Mouse (Mus musculus) hindbrain, postnatal 0 days (tissue): ENCODE results near the gene Gm29609. TPM values are rescaled to one million over a fixed set of nuclear protein-coding genes. Genes with fewer than 3 reads are reported as not detected.

Experiments
- ATAC-seq: fragments of 200-750 bp; cut with Nextera tagmentation; 2 replicates; pipeline ENCODE4 v1.8.0; 2017; ENCODE audit warnings: mild to moderate bottlenecking, moderate TSS enrichment, moderate library complexity
- DNase-seq: peaks from one replicate; pipeline ENCODE4 v3.0.0-alpha.2; 2015; ENCODE audit warnings: low spot score
- H3K27ac ChIP-seq: fragments of 300-500 bp; sonication (generic); 2 replicates; pipeline ENCODE4 v1.5.1; 2014; ENCODE audit warnings: mild to moderate bottlenecking
- H3K27me3 ChIP-seq: fragments of 300-500 bp; sonication (generic); 2 replicates; pipeline ENCODE4 v1.6.1; 2014; ENCODE audit warnings: low read length, mixed read lengths; ENCODE audit not compliant: insufficient read depth
- H3K36me3 ChIP-seq: fragments of 300-500 bp; sonication (generic); 2 replicates; pipeline ENCODE4 v1.6.1; 2014; ENCODE audit warnings: low read length, mixed read lengths; ENCODE audit not compliant: insufficient read depth
- H3K4me1 ChIP-seq: fragments of 300-500 bp; sonication (generic); 2 replicates; pipeline ENCODE4 v1.6.1; 2014; ENCODE audit warnings: antibody characterized with exemption, low read length, mixed read lengths; ENCODE audit not compliant: insufficient read depth
- H3K4me2 ChIP-seq: fragments of 300-500 bp; sonication (generic); 2 replicates; pipeline ENCODE4 v1.6.1; 2014; ENCODE audit warnings: low read depth, mild to moderate bottlenecking, low read length, moderate library complexity, mixed read lengths
- H3K4me3 ChIP-seq: fragments of 300-500 bp; sonication (generic); 2 replicates; pipeline ENCODE4 v1.5.1; 2014; ENCODE audit warnings: low read length
- H3K9ac ChIP-seq: fragments of 300-500 bp; sonication (generic); replicated peaks from 2 replicates; pipeline ENCODE4 v1.6.1; 2014; ENCODE audit warnings: mild to moderate bottlenecking, low read length, moderate library complexity, mixed read lengths
- H3K9me3 ChIP-seq: fragments of 300-500 bp; sonication (generic); 2 replicates; pipeline ENCODE4 v1.6.1; 2016; ENCODE audit warnings: low read length, mixed read lengths
- CTCF ChIP-seq: IDR thresholded peaks from 2 replicates; pipeline ENCODE4 v1.5.1; 2016; ENCODE audit warnings: antibody characterized with exemption, control low read depth, low read depth
- WGBS: fragments of 180-500 bp; shearing (Covaris S2); extraction: QIAGEN DNeasy Blood & Tissue Kit; methylation state at CpG from one replicate; pipeline ENCODE4 v1.1.7; 2014; 5-methylcytosine and 5-hydroxymethylcytosine counted together
- polyA plus RNA-seq: library from polyadenylated mRNA; unstranded; fragments of >200 nt; fragmentation: Nextera tagmentation; extraction: Ambion mirVana; gene quantifications from 2 replicates; pipeline ENCODE4 v1.2.1, GENCODE M21; 2015
- total RNA-seq: library from RNA; depleted of rRNA; stranded (reverse); fragments of >200 nt; gene quantifications from 2 replicates; pipeline ENCODE4 v1.2.3, GENCODE M21; 2014

Gene Gm29609
- total and polyA plus RNA-seq, 2 experiments from 2014 or later: 1.8 to 1.9 TPM

GRCm38 (mm10) chr5:31192939-31193630 is 13.4 kb upstream of the Gm29609 start, which contains the start of the genes Snx17 and Eif2b4:
TSS of gene Snx17 (plus strand) at chr5:31193227.
TSS of gene Eif2b4 (minus strand) at chr5:31193430.
- peak; percentile 73 for TF ChIP-seq CTCF
- Histone ChIP-seq H3K4me2 (peak within 1 kb of the TSS; percentile 94), H3K9me3 (no peaks in the 10 kb centered on the region), H3K4me3 (peak within 1 kb of the TSS; percentile 70), H3K36me3 (peaks cover 66% of the 10 kb centered on the region), H3K27me3 (no peaks in the 10 kb centered on the region), H3K27ac (peak within 1 kb of the TSS; percentile 87), H3K4me1 (peaks cover 13% of the 10 kb centered on the region), H3K9ac (peak within 1 kb of the TSS; percentile 83)
- ATAC-seq (peak; percentile 97), DNase-seq (peak; percentile 99)
- under 1% methylated on average over 48 of the region's 48 CpGs for WGBS

DNA sequence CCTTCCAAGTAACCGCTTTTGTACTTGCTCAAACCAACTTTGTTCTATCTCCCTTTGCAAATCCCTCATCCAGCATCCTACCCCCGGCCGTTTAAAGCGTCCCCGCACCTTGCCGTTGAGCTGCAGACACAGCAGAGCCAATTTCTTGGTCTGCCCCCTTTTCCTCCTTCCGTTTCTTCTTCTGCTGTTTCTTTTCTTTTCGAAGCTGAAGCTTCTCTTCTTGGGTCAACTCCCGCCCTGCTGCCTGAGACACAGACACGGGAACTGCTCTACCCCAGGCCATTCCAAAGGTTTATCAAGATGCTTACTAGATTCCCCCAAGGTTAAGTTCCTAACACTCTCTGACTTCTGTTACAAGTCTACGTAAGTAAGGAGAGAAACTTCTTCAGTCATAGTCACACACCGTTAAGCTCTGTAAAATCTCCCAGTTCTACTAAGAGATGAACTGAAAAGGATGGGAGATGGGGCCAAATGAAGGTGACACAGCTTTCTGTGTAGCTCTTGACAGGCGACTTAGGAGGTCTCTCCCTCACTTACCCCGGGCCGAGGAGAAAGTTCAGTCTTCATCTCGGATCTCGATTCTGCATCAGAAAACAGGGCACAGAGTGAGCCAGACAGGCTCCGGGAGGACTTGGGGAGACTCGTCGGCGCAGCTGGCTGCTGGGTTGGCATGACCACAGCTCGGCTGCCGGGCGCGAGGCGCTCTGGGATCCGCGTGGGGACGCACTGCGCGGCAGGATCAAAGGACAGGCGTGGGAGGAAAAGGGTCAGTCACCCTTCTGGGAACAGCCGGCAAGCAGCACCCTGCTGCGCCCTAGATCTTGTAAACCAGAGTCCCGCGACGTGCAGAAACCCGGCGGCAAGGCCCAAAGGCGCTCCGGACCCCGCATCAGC is 12.6 kb upstream of the Gm29609 start:
- peak; percentile 74 for DNase-seq
- Histone ChIP-seq H3K27me3 (no peaks in the 10 kb centered on the region), H3K9me3 (no peaks in the 10 kb centered on the region), H3K4me3 (peak overlapping the region; percentile 70), H3K4me2 (peak overlapping the region; percentile 94), H3K4me1 (peaks cover 13% of the 10 kb centered on the region), H3K27ac (peak overlapping the region; percentile 87), H3K36me3 (peaks cover 66% of the 10 kb centered on the region), H3K9ac (peak overlapping the region; percentile 83)
- ATAC-seq: no peak; the same call in 1 of the 2 replicates
- 15% methylated on average over 41 of the region's 42 CpGs for WGBS
- no peak for TF ChIP-seq CTCF

DNA sequence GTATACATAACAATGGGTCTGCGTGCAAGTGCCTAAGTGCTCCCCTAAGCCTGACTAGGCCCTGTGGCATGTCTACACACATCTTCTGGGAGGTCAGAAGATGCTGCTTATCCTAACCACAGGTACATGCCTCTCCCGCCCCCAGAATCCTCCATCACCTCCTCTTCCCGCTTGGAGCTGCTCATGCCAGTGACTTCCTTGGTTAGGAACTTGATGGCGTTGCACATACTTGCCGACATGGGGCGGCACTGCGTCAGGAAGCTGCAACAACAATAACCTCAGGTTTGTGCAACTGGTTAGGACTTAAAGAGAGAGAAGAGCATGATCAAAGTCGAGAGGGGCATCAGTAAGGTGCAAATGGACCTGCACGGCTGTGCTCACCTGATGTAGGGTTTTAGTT is 10.5 kb upstream of the Gm29609 start:
- DNase-seq (no peak), ATAC-seq (no peak)
- no peak for TF ChIP-seq CTCF
- peaks cover 13% of the 10 kb centered on the region for H3K4me1 ChIP-seq
- H3K4me3 ChIP-seq: no peak overlapping the region
- H3K4me2 ChIP-seq: no peak overlapping the region
- peaks cover 52% of the 10 kb centered on the region for H3K36me3 ChIP-seq
- no peaks in the 10 kb centered on the region for H3K9me3 ChIP-seq
- H3K27me3 ChIP-seq: no peaks in the 10 kb centered on the region
- H3K27ac ChIP-seq: no peak overlapping the region
- WGBS: 92% methylated on average over 9 of the region's 9 CpGs
- H3K9ac ChIP-seq: no peak overlapping the region

- peak; percentile 36 for DNase-seq
- Histone ChIP-seq H3K9ac (no peak overlapping the region), H3K4me2 (no peak overlapping the region), H3K36me3 (peaks cover 43% of the 10 kb centered on the region), H3K4me1 (peaks cover 7% of the 10 kb centered on the region), H3K27me3 (no peaks in the 10 kb centered on the region), H3K27ac (no peak overlapping the region), H3K4me3 (no peak overlapping the region), H3K9me3 (no peaks in the 10 kb centered on the region)
- no peak for ATAC-seq
- whole genome bisulfite sequencing: 73% methylated on average over 4 of the region's 4 CpGs
- TF ChIP-seq CTCF: peak; percentile 50
Measured at GRCm38 (mm10) chr5:31188223-31188840, 8.6 kb upstream of the Gm29609 start.

GRCm38 (mm10) chr5:31183678-31184077 is 4.0 kb upstream of the Gm29609 start:
- no peaks in the 10 kb centered on the region for H3K9me3 ChIP-seq
- no peak for DNase-seq
- H3K27me3 ChIP-seq: no peaks in the 10 kb centered on the region
- no peak for ATAC-seq
- peaks cover 19% of the 10 kb centered on the region; the same call in 1 of the 2 replicates for H3K36me3 ChIP-seq
- H3K4me2 ChIP-seq: no peak overlapping the region
- H3K27ac ChIP-seq: no peak overlapping the region
- H3K4me1 ChIP-seq: no peaks in the 10 kb centered on the region; the same call in 1 of the 2 replicates
- H3K9ac ChIP-seq: no peak overlapping the region
- H3K4me3 ChIP-seq: no peak overlapping the region
- TF ChIP-seq CTCF: no peak
- 60% methylated on average over 4 of the region's 4 CpGs for WGBS

GRCm38 (mm10) chr5:31181183-31181770 is 1.6 kb upstream of the Gm29609 start:
- ATAC-seq (no peak), DNase-seq (no peak)
- WGBS: 95% methylated on average over 9 of the region's 9 CpGs
- no peaks in the 10 kb centered on the region; the same call in 1 of the 2 replicates for H3K4me1 ChIP-seq
- TF ChIP-seq CTCF: no peak
- H3K9me3 ChIP-seq: no peaks in the 10 kb centered on the region
- H3K4me3 ChIP-seq: no peak overlapping the region
- no peaks in the 10 kb centered on the region for H3K36me3 ChIP-seq
- H3K27me3 ChIP-seq: no peaks in the 10 kb centered on the region
- H3K9ac ChIP-seq: no peak overlapping the region
- H3K27ac ChIP-seq: no peak overlapping the region
- H3K4me2 ChIP-seq: no peak overlapping the region
